Mouse (Mus musculus) left cerebral cortex, adult 18-20 months (tissue): ENCODE data around the gene Ptprt. TPM values are rescaled to one million over a fixed set of nuclear protein-coding genes. Genes with fewer than 3 reads are reported as not detected.

Experiments used
- DNase-seq, 2 experiments: peaks; one replicate each; pipeline ENCODE4 v3.0.0; 2021 to 2022; ENCODE audit warnings: low spot score in 2 of 2, mixed read lengths in 1 of 2
- total RNA-seq, 2 experiments: library from RNA; stranded (reverse); gene quantifications; 2 replicates each; pipeline ENCODE4 v1.2.3; 2021

Ptprt gene
- total RNA-seq, 2 experiments from 2014 or later, result 91.0 to 99.8 TPM

DNA sequence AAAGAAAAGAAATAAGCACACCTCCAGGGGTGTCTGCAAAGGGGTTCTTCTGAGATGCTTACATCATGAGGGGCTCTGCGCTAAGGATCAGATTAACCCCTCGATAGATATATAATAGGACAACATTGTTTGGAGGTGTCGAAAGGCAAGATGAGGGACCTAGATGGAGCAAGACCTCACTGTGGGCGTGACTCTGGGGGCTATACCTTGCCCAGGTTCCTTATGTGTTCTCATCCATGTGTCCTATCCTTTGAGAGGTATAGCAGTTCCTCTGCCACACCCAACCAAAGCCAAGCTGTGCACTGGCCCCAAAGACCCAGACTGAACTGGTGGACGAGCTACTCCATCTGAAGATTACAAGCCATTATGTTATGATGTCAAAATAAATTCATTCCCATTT lies 58.2 kb downstream of the Ptprt start:
- no peak for DNase-seq

DNA sequence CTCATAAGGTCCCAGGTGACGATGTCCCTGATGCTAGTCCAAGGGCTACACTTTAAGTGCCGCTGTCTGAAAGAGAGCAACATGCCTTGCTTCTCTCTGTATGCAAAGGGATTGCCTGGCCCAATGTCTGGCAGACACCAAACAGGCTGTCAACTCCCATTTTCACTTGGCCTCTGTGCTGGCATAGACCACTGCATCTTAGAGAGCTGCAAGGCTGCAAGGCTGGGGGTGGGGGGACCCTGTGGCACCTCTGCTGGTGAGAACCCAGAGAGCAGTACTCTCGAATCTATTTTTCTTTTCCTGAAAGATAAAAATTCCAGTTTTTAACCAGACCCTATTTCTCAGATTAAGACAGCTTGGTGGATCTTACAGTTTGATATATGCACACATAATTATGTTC lies 69.6 kb downstream of the Ptprt start:
- DNase-seq, result no peak

DNA sequence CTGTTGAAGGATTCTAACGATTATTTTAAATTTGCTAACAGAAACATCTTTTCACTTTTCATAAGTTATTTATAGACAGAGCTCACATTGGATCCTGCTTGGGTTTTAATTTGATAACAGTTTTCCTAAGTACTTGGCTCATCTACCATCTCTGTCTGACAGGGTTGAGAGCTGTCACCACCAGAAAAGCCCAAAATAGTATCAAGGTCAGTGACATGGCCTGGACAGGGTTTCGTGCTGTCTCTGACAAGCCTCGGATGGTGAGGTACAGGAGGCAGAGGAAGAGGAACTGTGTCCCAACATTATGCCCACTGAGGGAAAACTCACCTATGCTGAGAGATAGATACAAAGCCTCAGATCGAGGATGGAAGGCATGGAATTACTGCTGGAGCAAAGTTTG lies 79.3 kb downstream of the Ptprt start:
- DNase-seq, result no peak

DNA sequence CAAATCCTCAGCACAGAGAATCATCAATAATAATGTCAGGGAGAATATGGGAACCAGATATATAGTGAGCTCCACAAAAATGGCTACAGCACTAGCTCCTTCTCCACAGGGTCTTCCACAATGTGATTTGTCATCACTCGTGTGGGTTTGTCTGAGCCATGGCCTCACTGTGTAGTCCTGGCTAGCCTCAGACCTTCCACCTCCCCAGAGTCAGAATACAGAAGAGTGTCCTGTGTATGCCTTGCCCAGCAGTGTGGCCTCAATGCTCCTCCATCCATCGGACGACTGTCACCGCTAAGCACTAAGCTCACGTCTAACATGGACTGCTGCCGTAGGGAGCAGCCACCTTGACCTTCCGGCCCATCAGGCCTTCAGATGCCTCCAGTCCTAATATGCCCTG lies 83.1 kb downstream of the Ptprt start:
- DNase-seq, result no peak

DNA sequence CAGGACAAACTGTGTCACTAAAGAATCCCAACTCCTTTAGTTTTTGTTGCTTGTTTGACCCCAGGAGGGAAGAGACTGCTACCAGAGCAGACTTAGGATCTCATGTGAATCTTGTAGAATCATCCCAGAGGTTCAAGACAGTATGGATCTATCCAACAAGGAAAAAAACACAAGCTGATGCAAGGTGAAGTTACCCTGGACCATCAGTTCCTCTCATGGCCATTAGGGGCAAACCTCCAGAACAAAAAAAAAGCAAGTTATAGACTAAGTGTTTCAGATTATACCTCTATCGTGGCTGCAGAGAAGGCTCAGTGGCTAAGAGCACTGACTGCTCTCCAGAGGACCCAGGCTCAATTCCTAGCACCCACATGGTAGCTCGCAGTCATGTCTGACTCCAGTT lies 88.1 kb downstream of the Ptprt start:
- no peak for DNase-seq

GRCm38 (mm10) chr2:162571037-162571436 lies 89.9 kb downstream of the Ptprt start:
- DNase-seq, result peak; percentile 12 to 18

- DNase-seq, result peak; percentile 19 to 44
Observed at GRCm38 (mm10) chr2:162568308-162569100, 92.4 kb downstream of the Ptprt start.

DNA sequence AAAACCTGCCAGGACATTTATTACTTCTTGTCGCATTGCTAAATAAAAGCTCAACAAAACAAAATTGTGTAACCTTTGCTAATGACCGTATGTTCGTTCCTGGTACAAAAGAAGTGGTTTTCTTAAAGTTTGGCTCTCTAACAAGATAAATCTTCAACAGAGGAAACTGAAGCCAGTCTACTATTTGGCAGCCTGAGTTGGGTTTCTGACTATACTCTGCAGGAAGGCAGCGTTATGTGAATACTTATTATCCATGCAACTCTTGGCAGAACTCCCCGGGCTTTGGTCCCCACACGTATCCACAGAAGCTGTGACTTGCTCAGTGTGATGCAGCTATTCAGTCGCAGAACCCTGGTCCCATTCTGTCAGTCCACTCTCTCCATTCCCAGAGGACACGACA lies 112.6 kb downstream of the Ptprt start:
- peak; percentile 8 to 16 for DNase-seq

DNA sequence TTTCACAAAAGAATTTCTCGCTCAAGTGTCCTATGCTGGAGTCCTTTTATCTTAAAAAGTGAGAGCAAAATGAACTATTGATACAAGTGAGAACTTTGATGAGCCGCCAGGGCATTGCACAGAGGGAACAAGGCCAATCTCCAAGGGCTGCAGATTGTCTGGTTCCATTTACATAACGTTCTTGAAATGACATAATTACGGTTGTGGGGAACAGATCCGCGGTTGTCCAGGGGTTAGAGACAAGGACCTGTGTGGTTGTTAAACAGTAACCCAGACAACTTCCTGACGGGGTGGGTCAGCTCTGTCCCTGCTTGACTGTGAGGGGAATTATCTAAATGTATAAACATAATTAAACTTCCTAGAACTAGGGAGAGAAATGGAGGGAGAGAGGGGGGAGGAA lies 129.3 kb downstream of the Ptprt start:
- no peak for DNase-seq

- peak in 1 of 2 experiments; percentile 8 for DNase-seq
Observed at GRCm38 (mm10) chr2:162528911-162529310, 132.0 kb downstream of the Ptprt start.

DNA sequence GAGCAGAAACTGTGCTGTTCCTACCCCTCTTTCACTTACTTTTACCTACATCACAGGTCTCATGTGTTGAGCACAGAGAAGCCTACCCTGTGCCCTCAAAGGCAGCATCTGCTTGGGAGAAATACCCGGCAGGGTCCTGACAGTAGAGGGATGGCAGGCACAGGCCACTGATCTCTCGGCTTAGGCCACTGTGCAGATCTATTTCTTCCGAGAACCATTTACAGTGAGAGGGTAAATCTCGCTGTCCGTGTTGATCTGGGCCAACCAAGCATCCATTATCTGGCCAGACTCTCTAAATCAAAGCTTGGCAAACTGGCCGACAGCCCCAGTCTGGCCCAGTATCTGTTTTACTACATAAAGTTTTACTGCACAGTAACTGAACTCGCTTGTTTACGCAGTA lies 145.0 kb downstream of the Ptprt start:
- DNase-seq, result no peak

GRCm38 (mm10) chr2:162513072-162513471 lies 147.9 kb downstream of the Ptprt start:
- DNase-seq, result no peak

DNA sequence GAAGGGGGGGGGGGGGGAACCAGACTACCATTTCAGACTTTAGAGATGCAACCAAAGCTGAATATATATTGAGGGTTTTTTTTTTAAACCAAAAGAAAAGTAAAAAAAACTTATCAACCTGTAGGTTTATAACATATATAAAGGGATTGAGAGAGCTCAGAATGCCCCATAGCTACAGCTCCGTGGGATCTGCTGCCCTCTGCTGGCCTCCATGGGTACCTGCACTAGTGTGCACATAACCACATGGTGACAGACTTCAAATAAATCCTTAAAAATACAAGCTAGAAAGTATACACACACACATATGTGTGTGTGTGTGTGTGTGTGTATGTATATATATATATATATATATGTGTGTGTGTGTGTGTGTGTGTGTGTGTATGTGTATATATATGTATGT lies 148.9 kb downstream of the Ptprt start:
- no peak for DNase-seq

DNA sequence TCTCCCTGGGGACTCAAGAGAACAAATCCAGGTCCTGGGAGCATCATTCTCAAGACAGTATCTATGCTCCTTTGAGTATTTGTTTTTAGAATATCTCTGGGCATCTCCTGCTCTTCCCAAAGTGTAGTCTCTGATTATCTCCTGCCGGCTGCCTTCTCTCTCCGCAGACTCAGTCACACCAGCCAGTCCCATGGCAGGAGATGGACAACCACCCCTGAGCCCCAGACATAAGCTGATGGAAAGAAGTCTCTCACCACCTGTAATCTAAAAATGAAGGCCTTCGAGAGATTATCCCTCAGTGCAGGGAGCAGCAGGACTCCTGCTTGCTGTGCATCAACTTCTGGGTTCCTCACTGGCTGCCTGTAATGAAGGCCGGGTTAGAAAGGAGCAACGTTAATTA lies 151.9 kb downstream of the Ptprt start:
- DNase-seq, result no peak

GRCm38 (mm10) chr2:162507664-162508063 lies 153.3 kb downstream of the Ptprt start:
- DNase-seq, result no peak

- no peak for DNase-seq
Observed at GRCm38 (mm10) chr2:162504850-162505249, 156.1 kb downstream of the Ptprt start.

DNA sequence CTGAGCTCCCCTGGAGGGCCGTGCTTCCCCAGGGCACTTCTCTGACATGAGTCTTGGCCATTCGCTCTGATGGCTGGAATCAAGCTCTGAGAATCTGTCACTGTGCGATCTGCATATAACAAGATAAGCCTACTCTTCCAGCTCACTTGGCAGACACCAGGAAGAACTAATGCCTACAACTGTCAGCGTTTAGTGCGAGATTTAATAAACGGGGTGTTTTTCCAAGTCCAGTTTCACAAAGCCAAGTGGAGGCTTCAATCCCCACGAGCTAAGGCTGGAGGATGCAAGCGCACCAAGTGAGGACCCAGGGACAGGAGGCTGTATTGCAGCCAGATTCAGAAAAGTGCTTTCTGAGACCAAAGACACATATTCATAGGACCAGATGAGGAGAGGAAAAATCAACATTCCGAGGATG lies 161.4 kb downstream of the Ptprt start:
- DNase-seq, result no peak

DNA sequence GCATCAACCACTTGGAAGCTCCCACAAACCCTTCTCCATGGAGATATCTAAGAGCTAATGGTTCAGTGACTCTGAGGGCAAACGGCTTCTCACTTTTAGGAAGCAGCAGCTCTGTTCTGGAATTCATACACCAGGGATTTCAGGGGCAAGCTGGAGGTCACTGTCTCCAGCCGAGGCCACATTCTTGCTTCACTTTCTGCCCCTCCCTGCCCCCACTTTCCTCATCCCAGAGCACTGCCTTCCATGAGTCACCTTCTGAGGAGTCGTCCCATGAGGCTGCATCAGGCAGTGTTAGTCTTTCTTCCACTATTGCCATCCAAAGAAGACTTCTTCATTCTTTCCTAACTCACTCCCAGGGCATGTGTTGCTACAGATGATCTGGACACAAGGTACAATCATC lies 162.8 kb downstream of the Ptprt start:
- no peak for DNase-seq

DNA sequence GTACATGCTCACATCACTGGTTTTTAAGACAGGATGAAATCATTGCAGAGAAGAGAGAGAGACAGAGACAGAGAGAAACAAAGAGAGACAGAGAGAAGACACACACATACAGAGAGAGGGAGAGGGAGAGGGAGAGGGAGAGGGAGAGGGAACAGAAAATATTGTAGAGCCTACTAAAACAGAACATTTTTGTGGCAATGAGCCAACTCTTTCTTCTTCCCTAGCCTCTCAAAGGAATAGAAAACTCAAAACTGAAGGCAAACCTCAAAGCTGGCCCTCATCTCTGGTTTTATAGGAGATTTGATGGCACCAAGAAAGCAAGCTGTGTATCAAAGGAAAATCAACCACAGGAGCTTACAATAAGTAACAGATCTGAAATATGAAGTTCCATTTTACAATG lies 176.9 kb downstream of the Ptprt start:
- no peak for DNase-seq

- no peak for DNase-seq
Observed at GRCm38 (mm10) chr2:162443106-162443505, 217.8 kb downstream of the Ptprt start.

- no peak for DNase-seq
Observed at GRCm38 (mm10) chr2:162436646-162437045, 224.3 kb downstream of the Ptprt start.

- peak; percentile 63 to 75 for DNase-seq
Observed at GRCm38 (mm10) chr2:162430171-162430570, 230.8 kb downstream of the Ptprt start.

GRCm38 (mm10) chr2:162426114-162426513 lies 234.8 kb downstream of the Ptprt start:
- no peak for DNase-seq
